Mouse (Mus musculus): ENCODE measurements around the gene Prkd1.

GRCm38 (mm10) chr12:50594506-50594905, 54.4 kb downstream of the Prkd1 start:
- TF ChIP-seq CTCF (IDR thresholded peaks at IDR 0.05): no peak
- TF ChIP-seq POLR2A (IDR thresholded peaks at IDR 0.05; ENCODE audit: insufficient read depth, low read depth, low read length): no peak

All from heart, adult 2 months (tissue).